Mouse (Mus musculus) olfactory bulb, adult 2 months (tissue): ENCODE data around the gene Gemin5.

Experiments
- CTCF ChIP-seq: fragments of 200-500 bp; IDR thresholded peaks from 2 replicates; pipeline ENCODE4 v1.5.1; 2012; ENCODE audit warnings: low read depth, mild to moderate bottlenecking, low read length, moderate library complexity; ENCODE audit not compliant: insufficient read depth
- POLR2A ChIP-seq: fragments of 200-500 bp; IDR thresholded peaks from 2 replicates; pipeline ENCODE4 v1.6.1; 2012; ENCODE audit warnings: mild to moderate bottlenecking, low read depth, low read length, moderate library complexity; ENCODE audit not compliant: insufficient read depth

- TF ChIP-seq POLR2A (no peak), CTCF (no peak)
Measured at GRCm38 (mm10) chr11:58211682-58212067, 43.3 kb upstream of the Gemin5 start.
